ENCODE assay signal across 8 mouse cellular contexts in the genomic region with DNA sequence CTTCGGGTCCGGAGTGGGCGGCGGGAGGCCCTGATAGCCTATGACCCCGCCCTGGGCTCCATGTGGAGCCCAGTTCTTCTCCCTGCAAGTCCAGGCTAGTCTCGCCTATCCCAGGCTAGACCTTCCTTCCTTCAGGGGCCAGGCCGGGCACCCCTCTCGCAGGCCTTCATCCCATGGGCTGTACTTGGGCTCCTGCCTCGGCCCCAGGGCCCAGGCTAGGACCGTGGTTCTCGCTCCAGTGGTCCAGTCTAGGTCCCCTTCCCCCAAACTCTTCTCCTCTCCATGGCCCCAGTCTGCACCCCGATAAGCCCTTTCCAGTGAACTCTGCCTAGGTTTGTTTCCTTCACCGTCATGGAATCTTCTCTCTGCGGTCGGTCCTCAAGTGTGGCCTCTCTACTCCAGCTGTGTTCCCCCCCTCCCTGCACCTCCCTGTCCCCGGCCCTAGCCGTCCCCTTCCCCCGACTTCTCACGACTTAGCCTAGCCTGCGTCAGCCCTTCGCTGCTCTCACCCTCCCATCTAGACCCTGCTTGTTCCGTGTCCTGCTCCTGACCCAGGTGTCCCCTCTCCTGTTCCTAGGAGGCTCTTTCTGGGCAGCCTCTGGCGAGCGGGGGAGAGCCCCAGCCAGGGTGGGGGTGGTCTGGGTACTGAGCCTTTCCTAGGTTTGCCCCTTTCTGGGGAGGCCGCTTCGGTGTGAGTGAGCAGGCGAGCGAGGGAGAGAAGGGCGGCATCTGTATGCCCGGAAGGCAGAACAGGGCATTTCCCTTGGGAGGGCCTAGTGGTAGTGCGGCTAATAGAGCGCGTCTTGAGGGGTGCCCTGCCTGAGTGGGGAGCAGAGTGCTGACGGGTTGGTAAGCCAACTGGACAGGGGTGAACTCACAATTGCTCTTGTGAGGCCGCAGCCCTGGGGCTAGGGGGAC. TPM values are rescaled to one million over a fixed set of nuclear protein-coding genes. Genes with fewer than 3 reads are reported as not detected.
DNase-seq lines count a peak whose midpoint lies in the region; ATAC-seq and TF ChIP-seq lines count a peak whose summit lies in the region.

No protein-coding gene starts in this region.

- H3K27me3 ChIP-seq in kidney, embryonic 16.5 days (ENCODE audit: insufficient read depth, low read length), result no peaks in the 10 kb centered on the region
- H3K27me3 ChIP-seq in heart, postnatal 0 days (ENCODE audit: control insufficient read depth, insufficient read depth, low read length), result no peaks in the 10 kb centered on the region
- H3K27me3 ChIP-seq in lung, embryonic 15.5 days, result no peaks in the 10 kb centered on the region

- peak overlapping the region; percentile 91 for H3K27ac ChIP-seq in kidney, embryonic 16.5 days (ENCODE audit: low read length)
- peak overlapping the region; percentile 80 for H3K27ac ChIP-seq in bone marrow, adult 2 months (ENCODE audit: control insufficient read depth, insufficient read depth, low read depth, low read length, poor library complexity)
- peak overlapping the region; percentile 96 for H3K27ac ChIP-seq in heart, postnatal 0 days (ENCODE audit: low read depth)
- peak overlapping the region; percentile 91 for H3K27ac ChIP-seq in lung, embryonic 15.5 days

- peaks cover 57% of the 10 kb centered on the region for H3K4me1 ChIP-seq in kidney, embryonic 16.5 days (ENCODE audit: insufficient read depth, low read length)
- peaks cover 24% of the 10 kb centered on the region for H3K4me1 ChIP-seq in bone marrow, adult 2 months (ENCODE audit: control insufficient read depth, insufficient read depth, low read length)
- peaks cover 58% of the 10 kb centered on the region for H3K4me1 ChIP-seq in heart, postnatal 0 days (ENCODE audit: control insufficient read depth, insufficient read depth)
- peaks cover 60% of the 10 kb centered on the region for H3K4me1 ChIP-seq in lung, embryonic 15.5 days

- H3K4me3 ChIP-seq in kidney, embryonic 16.5 days (ENCODE audit: low read length), result peak overlapping the region; percentile 93
- H3K4me3 ChIP-seq in bone marrow, adult 2 months (replicated peaks; ENCODE audit: control insufficient read depth, low read depth, low read length), result peak overlapping the region; percentile 73
- H3K4me3 ChIP-seq in heart, postnatal 0 days (ENCODE audit: low read depth, low read length), result peak overlapping the region; percentile 99
- peak overlapping the region; percentile 89 for H3K4me3 ChIP-seq in lung, embryonic 15.5 days

- TF ChIP-seq EP300 in heart, postnatal 0 days (IDR thresholded peaks at IDR 0.05; ENCODE audit: low read depth), result no peak

- DNase-seq in kidney, adult 18-20 months, result no peak
- peak; percentile 45 for DNase-seq in heart, postnatal 0 days (ENCODE audit: low spot score)
- peak; percentile 39 for DNase-seq in spleen, adult 12 weeks (ENCODE audit: low spot score)
- DNase-seq in layer of hippocampus, postnatal 14 days (ENCODE audit: low spot score in 2 of 2), result no peak
- DNase-seq in yolk sac, embryonic 10.5 days (ENCODE audit: low spot score), result no peak

- ATAC-seq in kidney, embryonic 16.5 days (ENCODE audit: low FRiP score, low TSS enrichment), result peak; percentile 28; the same call in 1 of the 2 replicates
- no peak; the same call in 1 of the 2 replicates for ATAC-seq in heart, postnatal 0 days (ENCODE audit: insufficient read depth, low read depth)
- peak; percentile 29 for ATAC-seq in lung, embryonic 15.5 days (ENCODE audit: borderline replicate concordance, extremely low read depth, low FRiP score, low TSS enrichment)

- no peak for TF ChIP-seq POLR2A in bone marrow, adult 2 months (IDR thresholded peaks at IDR 0.05; ENCODE audit: borderline replicate concordance, control insufficient read depth, low read depth, low read length)

- H3K9ac ChIP-seq in kidney, embryonic 16.5 days (replicated peaks; ENCODE audit: low read length), result peak overlapping the region; percentile 96
- H3K9ac ChIP-seq in heart, postnatal 0 days (replicated peaks; ENCODE audit: low read depth, low read length), result peak overlapping the region; percentile 99
- peak overlapping the region; percentile 91 for H3K9ac ChIP-seq in lung, embryonic 15.5 days

- peak overlapping the region; percentile 96 for H3K4me2 ChIP-seq in kidney, embryonic 16.5 days (replicated peaks; ENCODE audit: low read depth, low read length)
- peak overlapping the region; percentile 94 for H3K4me2 ChIP-seq in heart, postnatal 0 days (ENCODE audit: low read depth, low read length)
- H3K4me2 ChIP-seq in lung, embryonic 15.5 days, result peak overlapping the region; percentile 77

- WGBS in kidney, embryonic 16.5 days, result 3% methylated on average over 35 of the region's 35 CpGs
- WGBS in bone marrow, adult 2 months, result 2% methylated on average over 35 of the region's 35 CpGs
- 2% methylated on average over 35 of the region's 35 CpGs for WGBS in heart, postnatal 0 days
- WGBS in lung, embryonic 15.5 days, result 2% methylated on average over 35 of the region's 35 CpGs

- H3K36me3 ChIP-seq in kidney, embryonic 16.5 days (ENCODE audit: insufficient read depth, low read length), result no peaks in the 10 kb centered on the region
- H3K36me3 ChIP-seq in heart, postnatal 0 days (replicated peaks; ENCODE audit: control insufficient read depth, insufficient read depth, low read length), result no peaks in the 10 kb centered on the region
- no peaks in the 10 kb centered on the region for H3K36me3 ChIP-seq in lung, embryonic 15.5 days

- no peak for TF ChIP-seq CTCF in bone marrow, adult 2 months (IDR thresholded peaks at IDR 0.05; ENCODE audit: control insufficient read depth, insufficient read depth, low read length)
- no peak for TF ChIP-seq CTCF in heart, postnatal 0 days (IDR thresholded peaks at IDR 0.05; ENCODE audit: low read depth)

- H3K9me3 ChIP-seq in kidney, embryonic 16.5 days (ENCODE audit: low read length), result no peaks in the 10 kb centered on the region
- no peaks in the 10 kb centered on the region for H3K9me3 ChIP-seq in heart, postnatal 0 days (replicated peaks; ENCODE audit: control insufficient read depth, low read length)
- no peaks in the 10 kb centered on the region for H3K9me3 ChIP-seq in lung, embryonic 15.5 days

RNA-seq across cellular contexts. Expression of gene Capzb, which starts 0.7 kb away (rescaled TPM):
- 405 and 415 TPM in 2 replicates for polyA plus RNA-seq in kidney, embryonic 16.5 days (2015; fragmentation: Nextera tagmentation; extraction: Ambion mirVana)
- 104 and 160 TPM in 2 replicates for polyA plus RNA-seq in bone marrow, adult 2 months (2011; ENCODE audit: insufficient read depth, insufficient read length, low replicate concordance, missing spikeins)
- 131 and 177 TPM in 2 replicates for total RNA-seq in heart, postnatal 0 days (2014; rRNA removed; ENCODE audit: low replicate concordance)
- 355 and 363 TPM in 2 replicates for polyA plus RNA-seq in heart, postnatal 0 days (2015; fragmentation: Nextera tagmentation; extraction: Ambion mirVana)
- 454 and 467 TPM in 2 replicates for polyA plus RNA-seq in lung, embryonic 15.5 days (2015; fragmentation: Nextera tagmentation; extraction: Ambion mirVana)
- total RNA-seq in layer of hippocampus, postnatal 14 days (2021), result 100 to 1,000 TPM; 406 to 431 TPM

Comparison
In these comparisons a context has a peak if more than half of its experiments do, and no peak if none do; other contexts are left out.
1. DNase-seq: peak in heart, postnatal 0 days (single experiment) and spleen, adult 12 weeks (single experiment); none in kidney, adult 18-20 months (single experiment), layer of hippocampus, postnatal 14 days (0 of 2) and yolk sac, embryonic 10.5 days (single experiment).
2. Peak in every context shown above with its lines, with median percentiles within 50 percentile points of each other: H3K27ac ChIP-seq, H3K4me2 ChIP-seq, H3K4me3 ChIP-seq and H3K9ac ChIP-seq.